Mouse (Mus musculus) MEL (cell line): ENCODE results near the gene Dusp10. TPM values are rescaled to one million over a fixed set of nuclear protein-coding genes. Genes with fewer than 3 reads are reported as not detected.

Experiments
- DNase-seq: peaks from one replicate; pipeline ENCODE4 v3.0.0; 2011; ENCODE audit warnings: low read depth, low spot score
- H3K27ac ChIP-seq: 2 replicates; pipeline ENCODE4 v1.5.1; 2012; ENCODE audit warnings: low read depth, mild to moderate bottlenecking, control low read depth, low read length, moderate library complexity; ENCODE audit not compliant: control insufficient read depth
- H3K27me3 ChIP-seq, 2 experiments: fragments of 150-350 bp in 1 of 2; sonication (generic) in 1 of 2; 2 replicates each; pipeline ENCODE4 v1.6.1; 2012; ENCODE audit warnings: low read length in 2 of 2, mild to moderate bottlenecking in 2 of 2, improper control_type of control experiment in 1 of 2, moderate library complexity in 1 of 2; ENCODE audit not compliant: insufficient read depth in 2 of 2, control insufficient read depth in 1 of 2
- H3K36me3 ChIP-seq, 2 experiments: 2 replicates each; pipeline ENCODE4 v1.6.1; 2012 to 2014; ENCODE audit warnings: low read length in 2 of 2, improper control_type of control experiment in 1 of 2, inconsistent platforms in 1 of 2, mild to moderate bottlenecking in 1 of 2; ENCODE audit not compliant: insufficient read depth in 2 of 2, control insufficient read depth in 1 of 2
- H3K4me1 ChIP-seq, 2 experiments: fragments of 150-350 bp in 1 of 2; sonication (generic) in 1 of 2; 2 replicates each; pipeline ENCODE4 v1.6.1; 2012; ENCODE audit warnings: low read length in 2 of 2, improper control_type of control experiment in 1 of 2, mild to moderate bottlenecking in 1 of 2; ENCODE audit not compliant: insufficient read depth in 2 of 2, control insufficient read depth in 1 of 2
- H3K4me3 ChIP-seq, 2 experiments: fragments of 150-350 bp in 1 of 2; sonication (generic) in 1 of 2; 2 replicates each; pipeline ENCODE4 v1.5.1; 2012; ENCODE audit warnings: low read depth in 2 of 2, low read length in 2 of 2, mild to moderate bottlenecking in 2 of 2, moderate library complexity in 2 of 2, control low read depth in 1 of 2, improper control_type of control experiment in 1 of 2; ENCODE audit not compliant: control insufficient read depth in 1 of 2, insufficient read depth in 1 of 2
- H3K79me2 ChIP-seq: 2 replicates; pipeline ENCODE4 v1.6.1; 2012; ENCODE audit warnings: mild to moderate bottlenecking, low read length, moderate library complexity; ENCODE audit not compliant: control insufficient read depth, poor library complexity, insufficient read depth
- H3K9ac ChIP-seq: 2 replicates; pipeline ENCODE4 v1.6.1; 2012; ENCODE audit warnings: low read depth, mild to moderate bottlenecking, control low read depth, low read length, moderate library complexity; ENCODE audit not compliant: control insufficient read depth, poor library complexity, severe bottlenecking
- H3K9me3 ChIP-seq: fragments of 150-350 bp; sonication (generic); replicated peaks from 2 replicates; pipeline ENCODE4 v1.6.1; 2012; ENCODE audit warnings: mild to moderate bottlenecking, low read length, improper control_type of control experiment, moderate library complexity; ENCODE audit not compliant: insufficient read depth
- ETS1 ChIP-seq: IDR thresholded peaks from 2 replicates; pipeline ENCODE4 v1.6.1; 2012; ENCODE audit warnings: low read depth, mild to moderate bottlenecking, inconsistent platforms, low read length, improper control_type of control experiment, moderate library complexity
- GABPA ChIP-seq: IDR thresholded peaks from 2 replicates; pipeline ENCODE4 v1.6.1; 2012; ENCODE audit warnings: low read depth, mild to moderate bottlenecking, inconsistent platforms, low read length, improper control_type of control experiment, moderate library complexity
- MAZ ChIP-seq: IDR thresholded peaks from 2 replicates; pipeline ENCODE4 v1.6.1; 2012; ENCODE audit warnings: low read depth, mild to moderate bottlenecking, inconsistent platforms, low read length, improper control_type of control experiment
- NELFE ChIP-seq: IDR thresholded peaks from 2 replicates; pipeline ENCODE4 v1.6.1; 2011; ENCODE audit warnings: low read depth, low read length, improper control_type of control experiment
- NRF1 ChIP-seq: IDR thresholded peaks from 2 replicates; pipeline ENCODE4 v1.6.1; 2014; ENCODE audit warnings: low read depth, mild to moderate bottlenecking, inconsistent platforms, low read length, improper control_type of control experiment, moderate library complexity; ENCODE audit not compliant: poor library complexity, insufficient read depth, severe bottlenecking
- POLR2A ChIP-seq, 2 experiments: IDR thresholded peaks; 2 replicates each; pipeline ENCODE4 v1.6.1; 2011 to 2012; ENCODE audit warnings: low read length in 2 of 2, mild to moderate bottlenecking in 2 of 2, control low read depth in 1 of 2, improper control_type of control experiment in 1 of 2, low read depth in 1 of 2, moderate library complexity in 1 of 2; ENCODE audit not compliant: control insufficient read depth in 1 of 2, insufficient read depth in 1 of 2, poor library complexity in 1 of 2
- POLR2AphosphoS2 ChIP-seq: IDR thresholded peaks from 2 replicates; pipeline ENCODE4 v1.6.1; 2011; ENCODE audit warnings: low read length, improper control_type of control experiment
- TAL1 ChIP-seq: IDR thresholded peaks from 2 replicates; pipeline ENCODE4 v1.6.1; 2012; ENCODE audit warnings: mild to moderate bottlenecking, inconsistent platforms, low read length, moderate library complexity, mixed read lengths
- TBP ChIP-seq: IDR thresholded peaks from 2 replicates; pipeline ENCODE4 v1.8.0; 2011; ENCODE audit warnings: low read depth, low read length, improper control_type of control experiment
- TCF12 ChIP-seq: IDR thresholded peaks from 2 replicates; pipeline ENCODE4 v1.6.1; 2014; ENCODE audit warnings: low read depth, mild to moderate bottlenecking, inconsistent platforms, low read length, improper control_type of control experiment, moderate library complexity
- UBTF ChIP-seq: IDR thresholded peaks from 2 replicates; pipeline ENCODE4 v1.6.1; 2012; ENCODE audit warnings: low read depth, mild to moderate bottlenecking, inconsistent platforms, low read length, improper control_type of control experiment, moderate library complexity, borderline replicate concordance; ENCODE audit not compliant: insufficient read depth
- polyA plus RNA-seq, 2 experiments: library from polyadenylated mRNA; stranded (reverse) in 1 of 2; unstranded in 1 of 2; fragments of >175 nt in 1 of 2; fragments of >200 nt in 1 of 2; gene quantifications; 2 replicates each; pipeline versions ENCODE4 v1.2.1 to v1.2.4; 2012; ENCODE audit warnings: low replicate concordance in 2 of 2, low read depth in 1 of 2; ENCODE audit not compliant: insufficient read length in 2 of 2, insufficient read depth in 1 of 2, missing spikeins in 1 of 2
- total RNA-seq: library from RNA; depleted of rRNA; stranded (reverse); fragments of 300-350 nt; gene quantifications from 2 replicates; pipeline ENCODE4 v1.2.3, GENCODE M21; 2012

Dusp10 gene
- total and polyA plus RNA-seq, 3 experiments: 1.4 to 2.3 TPM; not detected in 1

- no peaks in the 10 kb centered on the region for H3K27me3 ChIP-seq
- peaks cover 2% of the 10 kb centered on the region; the same call in 1 of the 2 replicates for H3K79me2 ChIP-seq
- no peak overlapping the region for H3K4me3 ChIP-seq
- peaks cover 6 to 14% of the 10 kb centered on the region in 2 experiments for H3K4me1 ChIP-seq
- H3K9ac ChIP-seq: no peak overlapping the region
- no peak for DNase-seq
- no peaks in the 10 kb centered on the region for H3K9me3 ChIP-seq
- TF ChIP-seq MAZ: no peak
- peak; percentile 55 for TF ChIP-seq ETS1
- no peak overlapping the region for H3K27ac ChIP-seq
- peaks cover 0 to 9% of the 10 kb centered on the region in 2 experiments; a peak in 2 of 4 replicates for H3K36me3 ChIP-seq
Measured at GRCm38 (mm10) chr1:184030070-184030802, 17.1 kb downstream of the Dusp10 start.

DNA sequence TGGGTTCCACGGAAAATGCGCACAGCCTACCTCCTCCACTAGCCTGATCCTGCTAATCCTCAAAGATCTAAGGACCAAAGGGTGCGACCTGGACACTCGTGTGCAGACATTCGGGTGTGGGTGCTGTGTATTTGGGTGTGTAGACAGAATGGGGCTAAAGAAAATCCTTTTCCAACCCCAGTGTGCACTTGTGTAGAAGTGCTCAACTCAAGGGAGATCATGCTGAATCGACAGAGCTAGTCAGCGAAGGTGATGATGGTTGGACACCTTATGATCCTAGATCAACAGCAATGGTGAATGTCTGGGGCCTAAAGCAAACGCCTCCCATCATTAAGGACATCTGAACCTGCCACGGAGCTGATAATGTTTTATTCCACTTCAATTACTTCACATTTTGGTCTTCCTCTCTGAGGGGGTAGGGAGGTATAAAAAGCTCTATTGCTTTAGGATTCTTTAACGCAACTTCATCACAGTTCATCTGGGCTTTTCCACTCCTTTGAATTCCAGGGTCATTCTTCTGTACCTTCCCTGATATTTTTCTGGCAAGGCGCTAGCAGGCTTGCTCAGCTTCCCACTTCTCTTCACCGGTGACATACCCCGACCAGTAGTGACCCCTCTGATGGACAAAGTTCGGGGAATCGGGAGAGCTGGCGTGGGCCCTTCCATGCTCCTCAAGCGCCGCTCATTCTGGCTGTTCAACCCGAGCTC lies 19.7 kb downstream of the Dusp10 start:
- Histone ChIP-seq H3K36me3 (peaks cover 0 to 9% of the 10 kb centered on the region in 2 experiments; a peak in 2 of 4 replicates), H3K79me2 (peaks cover 2% of the 10 kb centered on the region; the same call in 1 of the 2 replicates), H3K9me3 (no peaks in the 10 kb centered on the region), H3K27me3 (no peaks in the 10 kb centered on the region), H3K4me1 (peaks cover 6 to 14% of the 10 kb centered on the region in 2 experiments), H3K27ac (peak overlapping the region; percentile 11; the same call in 1 of the 2 replicates), H3K4me3 (peak overlapping the region; percentile 67 to 70), H3K9ac (peak overlapping the region; percentile 76)
- TF ChIP-seq TAL1: peak; percentile 37; the same call in 1 of the 2 replicates
- no peak for TF ChIP-seq TCF12
- TF ChIP-seq ETS1: peak; percentile 34; the same call in 1 of the 2 replicates
- peak; percentile 49 for DNase-seq

DNA sequence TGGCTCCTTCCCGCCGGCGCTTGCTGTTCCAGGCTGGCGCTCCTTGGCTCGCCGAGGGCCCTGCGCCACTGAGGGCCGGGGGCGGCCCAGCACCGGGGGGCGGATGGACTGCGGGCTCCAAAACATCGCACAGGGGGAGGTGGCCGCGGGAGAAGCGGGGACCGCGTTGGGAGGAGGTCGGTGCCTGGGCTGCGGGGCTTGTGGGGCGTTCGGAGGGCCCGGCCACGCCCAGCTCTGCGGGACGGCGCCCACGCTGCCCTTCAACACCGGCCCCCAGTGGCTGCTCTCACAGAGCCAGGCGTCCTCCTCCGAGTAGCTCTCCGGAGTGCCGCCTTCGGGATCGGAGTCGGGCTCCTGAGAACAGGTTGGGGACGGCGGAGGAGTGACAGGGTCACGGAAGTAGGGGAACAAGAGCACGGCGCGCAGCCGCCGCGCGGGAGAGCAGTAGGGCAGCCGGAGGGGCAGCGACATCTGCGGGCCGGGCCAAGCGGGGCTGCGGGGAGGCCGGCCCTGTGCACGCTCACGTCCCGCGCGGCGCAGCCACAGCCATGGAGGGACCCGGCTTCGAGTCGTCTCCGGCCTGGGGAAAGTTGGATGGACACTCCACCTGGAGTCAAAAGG lies 20.4 kb downstream of the Dusp10 start:
- 0 out of 2 replicates have a peak, but pooled peaks have one; percentile 21 for TF ChIP-seq MAZ
- TF ChIP-seq TCF12: 0 out of 2 replicates have a peak, but pooled peaks have one; percentile 18
- TF ChIP-seq TBP: no peak
- no peak for TF ChIP-seq POLR2AphosphoS2
- peak; percentile 28; the same call in 1 of the 2 replicates for TF ChIP-seq UBTF
- no peak for TF ChIP-seq GABPA
- 0 out of 4 replicates have a peak, but pooled peaks of 1 of the 2 experiments have one; percentile 53 for TF ChIP-seq POLR2A (IDR thresholded peaks at IDR 0.05; ENCODE audit: control insufficient read depth in 1 of 2, insufficient read depth in 1 of 2, low read depth in 1 of 2, low read length in 2 of 2, poor library complexity in 1 of 2)
- TF ChIP-seq NRF1: peak; percentile 37; the same call in 1 of the 2 replicates
- TF ChIP-seq NELFE: peak; percentile 34
- TF ChIP-seq, all 39 proteins: peak for 6
- Histone ChIP-seq H3K36me3 (peaks cover 0 to 9% of the 10 kb centered on the region in 2 experiments; a peak in 2 of 4 replicates), H3K27ac (peak overlapping the region; percentile 55), H3K79me2 (peaks cover 2% of the 10 kb centered on the region; the same call in 1 of the 2 replicates), H3K4me1 (peaks cover 6 to 14% of the 10 kb centered on the region in 2 experiments), H3K9ac (peak overlapping the region; percentile 76), H3K4me3 (peak overlapping the region; percentile 67 to 70), H3K27me3 (no peaks in the 10 kb centered on the region), H3K9me3 (no peaks in the 10 kb centered on the region)
- DNase-seq: peak; percentile 69
